Mouse (Mus musculus): ENCODE measurements around the gene Sfxn5. TPM values are rescaled to one million over a fixed set of nuclear protein-coding genes. Genes with fewer than 3 reads are reported as not detected.

The Sfxn5 gene
- total RNA-seq, 4 experiments from 2014 or later: 4.2 to 6.0 (median 5.5) TPM

DNA sequence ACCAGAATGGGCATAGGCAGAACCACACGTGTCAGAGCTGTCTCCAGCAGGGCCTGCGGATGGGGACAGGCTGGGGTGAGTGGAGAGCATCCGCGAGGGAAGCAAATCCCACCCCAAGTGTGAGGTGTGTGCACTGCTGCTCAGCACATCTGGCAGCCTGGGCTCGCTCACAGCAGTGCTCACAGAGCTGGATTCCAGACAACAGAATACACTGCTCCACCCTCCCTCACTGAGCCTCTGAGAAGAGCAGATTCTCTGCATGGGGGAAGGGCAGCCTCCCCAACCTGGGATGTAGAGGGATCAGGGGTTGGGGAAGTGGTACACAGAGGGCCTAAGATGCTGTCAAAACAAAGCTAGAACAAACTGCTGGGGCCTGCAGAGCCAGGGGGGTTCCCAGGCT lies 98.4 kb downstream of the Sfxn5 start:
- no peak for DNase-seq (ENCODE audit: low spot score in 2 of 2)

- no peak for DNase-seq (ENCODE audit: low spot score in 2 of 2)
Observed at GRCm38 (mm10) chr6:85232836-85233623, 100.2 kb downstream of the Sfxn5 start.

GRCm38 (mm10) chr6:85232045-85232444 lies 101.2 kb downstream of the Sfxn5 start:
- DNase-seq (ENCODE audit: low spot score in 2 of 2): no peak

DNA sequence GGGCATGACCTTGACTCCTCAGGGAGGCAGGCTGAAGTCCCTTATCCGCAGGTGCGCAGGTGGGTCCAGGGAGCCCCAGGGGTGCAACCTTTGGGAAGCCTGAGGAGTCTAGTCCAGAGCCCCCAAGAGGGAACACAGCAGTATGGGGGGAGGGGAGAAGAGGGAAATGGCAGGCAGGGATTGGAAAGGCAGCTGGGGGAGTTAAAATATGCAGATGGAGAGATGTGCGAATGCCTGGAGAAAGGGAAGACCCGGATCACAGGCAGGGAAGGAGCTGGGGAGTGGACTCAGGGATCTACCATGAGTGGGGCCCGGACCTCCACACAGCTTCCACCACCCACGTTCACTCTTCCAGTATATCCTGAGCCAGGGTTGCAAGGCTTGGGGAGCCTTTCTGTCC lies 101.8 kb downstream of the Sfxn5 start:
- DNase-seq (ENCODE audit: low spot score in 2 of 2): no peak

DNA sequence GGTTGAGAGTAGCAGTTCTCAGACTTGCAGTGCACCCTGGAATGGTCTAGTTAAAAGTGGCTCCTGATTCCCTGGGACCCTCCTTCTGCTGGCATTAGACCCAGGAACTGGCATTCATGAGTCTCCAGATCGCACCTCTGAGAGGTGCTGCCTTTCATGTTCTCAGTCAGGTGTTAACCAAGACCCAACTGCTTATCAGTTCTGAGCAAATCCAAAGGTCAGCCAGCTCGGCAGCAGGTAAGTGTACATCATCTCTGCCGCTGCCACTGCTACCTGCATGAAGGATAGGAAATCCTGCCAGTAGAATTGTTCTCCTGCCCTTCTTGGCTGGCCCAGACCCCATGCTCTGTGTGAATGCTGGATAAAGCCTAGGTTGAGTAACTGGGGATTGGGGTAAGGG lies 102.5 kb downstream of the Sfxn5 start:
- no peak for DNase-seq (ENCODE audit: low spot score in 2 of 2)

DNA sequence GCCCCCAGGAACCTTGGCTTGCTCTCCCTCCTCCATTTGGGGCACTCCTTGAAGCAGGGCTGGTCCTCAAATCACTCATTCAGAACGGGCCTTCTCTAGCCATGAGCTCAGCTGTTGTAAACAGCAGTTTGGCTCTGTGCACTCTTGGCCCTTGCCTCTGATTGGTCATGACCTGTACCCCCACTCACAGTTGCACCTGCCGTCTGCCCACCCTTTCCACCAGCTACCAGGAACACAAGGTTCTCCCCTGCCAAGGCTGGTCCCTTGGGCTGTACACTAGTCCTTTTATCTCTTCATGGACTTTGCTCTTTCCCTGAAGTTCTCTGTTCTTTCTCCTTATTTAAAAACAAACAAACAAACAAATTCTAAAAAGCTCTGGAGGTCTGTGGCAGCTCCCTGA lies 105.7 kb downstream of the Sfxn5 start:
- no peak for DNase-seq (ENCODE audit: low spot score in 2 of 2)

GRCm38 (mm10) chr6:85226570-85226969 lies 106.7 kb downstream of the Sfxn5 start:
- DNase-seq (ENCODE audit: low spot score in 2 of 2): no peak

GRCm38 (mm10) chr6:85224442-85224891 lies 108.8 kb downstream of the Sfxn5 start:
- DNase-seq (ENCODE audit: low spot score in 2 of 2): no peak

GRCm38 (mm10) chr6:85223498-85224150 lies 109.6 kb downstream of the Sfxn5 start:
- DNase-seq (ENCODE audit: low spot score in 2 of 2): no peak

GRCm38 (mm10) chr6:85222551-85222950 lies 110.7 kb downstream of the Sfxn5 start:
- DNase-seq (ENCODE audit: low spot score in 2 of 2): no peak

DNA sequence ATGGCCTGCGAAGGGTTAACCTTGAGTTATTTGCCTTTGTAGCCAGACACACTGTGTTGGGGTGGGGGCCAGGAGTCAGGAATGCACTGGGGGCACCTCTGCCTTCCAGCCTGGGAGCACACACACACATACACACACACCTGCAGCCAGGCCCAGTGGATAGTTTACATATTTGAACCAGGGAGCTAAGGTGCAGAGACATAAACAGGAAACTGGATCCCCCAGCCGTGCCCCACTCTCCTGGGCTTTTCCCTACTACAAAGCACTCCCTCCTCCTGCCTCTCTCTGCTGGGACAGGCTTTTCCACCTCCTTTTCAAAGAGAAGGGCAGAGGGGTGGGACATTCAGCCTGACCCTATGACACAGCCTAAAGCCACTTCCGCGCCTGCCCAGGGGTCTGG lies 112.3 kb downstream of the Sfxn5 start:
- DNase-seq (ENCODE audit: low spot score in 2 of 2): no peak

- no peak for DNase-seq (ENCODE audit: low spot score in 2 of 2)
Observed at GRCm38 (mm10) chr6:85219706-85220105, 113.5 kb downstream of the Sfxn5 start.

DNA sequence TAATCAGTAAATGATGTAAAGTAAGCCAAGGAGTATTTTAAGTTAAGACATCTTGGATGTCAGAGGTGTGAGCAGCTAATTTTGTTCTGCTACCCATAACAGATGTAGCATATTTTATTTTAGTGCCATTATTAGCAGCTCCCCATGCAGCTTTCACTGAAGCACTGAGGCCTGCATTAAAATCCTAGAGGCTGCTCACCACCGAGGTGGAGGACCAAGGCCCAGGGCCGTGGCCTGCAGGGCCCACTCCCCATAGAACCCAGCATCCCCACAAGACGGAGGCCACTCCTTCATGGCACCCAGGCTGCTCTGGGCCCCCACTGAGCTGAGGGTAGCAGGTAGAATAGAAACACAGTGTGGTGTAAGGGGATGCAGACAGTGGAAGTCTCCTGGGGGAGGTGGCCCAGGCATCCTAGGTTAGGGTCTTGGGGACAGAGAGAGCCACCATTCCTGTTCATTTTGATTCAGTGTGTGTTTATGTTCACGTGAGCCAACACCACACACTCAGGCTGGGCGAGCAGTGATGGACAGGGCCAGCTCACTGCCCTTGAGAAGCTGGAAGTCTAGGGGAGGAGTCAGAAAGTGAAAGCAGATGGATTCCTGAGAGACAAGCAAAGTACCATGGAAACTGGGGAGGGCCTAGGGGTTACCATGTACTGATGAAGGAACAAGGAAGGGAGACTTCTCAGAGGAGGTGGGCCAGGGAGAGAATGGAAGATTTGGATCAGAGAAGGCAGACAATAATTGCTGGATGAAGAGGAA lies 114.4 kb downstream of the Sfxn5 start:
- DNase-seq (ENCODE audit: low spot score in 2 of 2): no peak

DNA sequence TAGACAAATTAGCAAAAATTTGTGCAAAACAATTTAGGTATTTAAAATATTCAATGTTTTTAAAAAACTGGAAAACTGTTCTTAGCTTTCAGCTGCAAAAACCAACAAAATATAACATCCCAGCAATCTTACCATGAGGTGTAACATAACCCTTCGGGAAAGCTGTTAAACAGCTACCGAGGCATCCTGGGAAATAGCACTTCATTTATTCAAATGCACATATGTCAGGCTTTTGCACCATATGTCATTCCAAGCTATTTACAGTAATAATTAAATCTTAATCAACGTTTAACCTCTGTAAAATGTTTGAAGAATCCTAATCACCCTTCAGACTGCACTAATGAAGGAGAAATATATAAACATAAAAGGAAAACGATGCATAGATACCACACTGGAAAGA lies 115.0 kb downstream of the Sfxn5 start:
- DNase-seq (ENCODE audit: low spot score in 2 of 2): no peak

- no peak for DNase-seq (ENCODE audit: low spot score in 2 of 2)
Observed at GRCm38 (mm10) chr6:85210686-85211085, 122.5 kb downstream of the Sfxn5 start.

DNA sequence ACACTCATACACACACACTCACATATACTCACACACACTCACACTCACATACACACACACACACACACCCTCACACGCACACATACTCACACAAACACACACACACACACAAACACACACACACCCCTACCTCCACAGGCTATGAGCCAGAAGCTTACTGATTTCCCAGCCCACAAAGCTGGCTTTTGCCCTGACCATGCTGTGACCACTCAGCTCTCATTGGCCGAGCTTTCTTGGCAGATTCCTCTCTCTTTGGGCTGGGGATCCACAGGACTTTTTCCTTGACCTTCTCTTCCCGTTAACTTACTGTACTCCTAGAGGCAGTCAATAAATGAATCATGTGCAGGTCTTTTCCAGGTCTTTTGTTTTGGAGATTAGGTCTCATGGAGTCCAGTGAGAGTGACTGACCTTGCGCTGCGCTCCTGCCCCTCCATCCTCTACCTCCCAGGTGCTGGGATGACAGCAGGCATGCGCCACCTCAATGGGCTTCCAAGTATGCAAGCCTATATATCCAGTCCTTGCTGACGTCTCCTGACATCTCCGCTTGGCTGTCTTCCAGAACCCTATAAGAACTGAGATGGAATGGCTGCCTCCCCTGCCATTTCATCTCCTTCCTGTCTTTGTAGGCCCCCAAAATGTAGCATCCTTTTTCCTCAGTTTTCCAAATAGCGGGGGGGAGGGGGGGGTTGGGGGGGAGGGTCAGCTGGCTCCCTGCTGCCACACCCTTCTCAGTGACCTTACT lies 123.8 kb downstream of the Sfxn5 start:
- no peak for DNase-seq (ENCODE audit: low spot score in 2 of 2)

- DNase-seq (ENCODE audit: low spot score in 2 of 2): no peak
Observed at GRCm38 (mm10) chr6:85207345-85207744, 125.9 kb downstream of the Sfxn5 start.

DNA sequence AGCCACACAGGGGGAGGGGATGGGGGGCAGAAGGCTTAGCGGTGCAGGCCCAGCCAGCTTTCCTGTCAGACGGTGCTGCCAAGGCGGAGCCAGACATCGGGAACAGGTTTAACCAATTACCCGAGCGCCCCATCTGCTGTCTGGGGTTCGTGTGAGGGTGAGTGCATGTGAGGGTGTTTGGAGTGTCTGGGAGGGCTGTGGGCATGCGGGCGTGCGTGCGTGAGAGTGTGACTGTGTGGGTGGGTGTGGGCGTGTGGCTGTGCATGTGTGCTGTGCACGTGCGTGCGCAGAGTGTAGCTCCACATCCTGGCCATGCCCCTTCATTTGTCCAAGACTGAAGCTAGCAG lies 126.3 kb downstream of the Sfxn5 start:
- no peak for DNase-seq (ENCODE audit: low spot score in 2 of 2)

DNA sequence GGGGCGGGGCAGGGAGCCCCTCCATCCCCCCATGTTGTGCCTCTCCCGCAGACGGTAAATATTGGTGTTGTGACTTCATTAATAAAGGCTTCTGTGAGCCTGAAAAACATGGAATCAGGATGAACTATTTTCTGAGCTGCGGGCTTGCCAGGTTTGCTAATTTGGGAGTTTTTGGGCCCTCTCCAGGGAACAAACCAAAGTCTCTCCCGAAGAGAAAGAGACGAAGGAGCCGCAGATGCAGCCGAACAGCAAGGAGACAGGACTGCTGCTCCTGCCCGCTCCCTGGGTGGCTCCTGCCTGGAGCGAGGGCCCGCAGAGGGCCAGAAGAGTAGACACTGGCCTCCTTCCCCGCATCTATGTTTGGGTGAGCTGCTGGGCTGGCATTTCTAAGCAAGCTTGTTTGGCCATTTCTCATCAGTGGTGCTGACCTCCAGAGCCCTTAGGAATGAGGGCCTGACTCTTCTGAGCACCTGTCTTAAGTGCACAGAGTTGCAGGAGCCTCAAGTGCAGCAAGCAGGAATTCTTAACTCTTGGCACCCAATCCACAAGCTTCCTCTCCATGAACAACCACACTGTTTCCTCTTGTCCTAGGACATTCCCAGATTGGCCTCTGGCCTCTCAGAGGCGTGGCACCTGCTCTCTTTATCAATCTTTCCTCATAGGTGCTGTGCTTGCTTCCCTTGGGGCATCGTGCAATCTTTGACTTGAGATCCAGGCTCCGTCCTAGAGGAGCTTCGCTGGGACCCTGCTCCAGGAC lies 126.9 kb downstream of the Sfxn5 start:
- DNase-seq (ENCODE audit: low spot score in 2 of 2): no peak

GRCm38 (mm10) chr6:85197951-85198350 lies 135.3 kb downstream of the Sfxn5 start:
- no peak for DNase-seq (ENCODE audit: low spot score in 2 of 2)

All from gastrocnemius, adult 8-10 months (tissue).